Mouse (Mus musculus): ENCODE measurements around the gene Pamr1. TPM values are rescaled to one million over a fixed set of nuclear protein-coding genes. Genes with fewer than 3 reads are reported as not detected.

The Pamr1 gene
- polyA plus RNA-seq, 1 experiment: not detected

- Histone ChIP-seq H3ac (ENCODE audit: control insufficient read depth, insufficient read length, low read depth) (no peak overlapping the region), H3K36me3 (ENCODE audit: control insufficient read depth, insufficient read depth) (no peaks in the 10 kb centered on the region), H3K4me3 (ENCODE audit: insufficient read depth, poor library complexity, severe bottlenecking) (no peak overlapping the region), H3K27me3 (ENCODE audit: control insufficient read depth, insufficient read depth, insufficient read length) (peaks cover 5% of the 10 kb centered on the region), H3K79me2 (ENCODE audit: control insufficient read depth, insufficient read depth) (no peaks in the 10 kb centered on the region), H3K79me3 (ENCODE audit: low read depth) (no peaks in the 10 kb centered on the region)
- no peak for TF ChIP-seq USF1 (IDR thresholded peaks at IDR 0.05; ENCODE audit: low read depth)
- TF ChIP-seq MYOD1 (IDR thresholded peaks at IDR 0.05; ENCODE audit: control insufficient read depth, insufficient read length, low read depth): no peak
- TF ChIP-seq MAX (IDR thresholded peaks at IDR 0.05): no peak
- TF ChIP-seq CTCF (IDR thresholded peaks at IDR 0.05; ENCODE audit: control insufficient read depth, insufficient read depth, insufficient read length): no peak
- no peak for TF ChIP-seq CEBPB (IDR thresholded peaks at IDR 0.05; ENCODE audit: low read depth)
- TF ChIP-seq FOSL1 (IDR thresholded peaks at IDR 0.05; ENCODE audit: insufficient read depth, low read length, poor library complexity, severe bottlenecking): no peak
- TF ChIP-seq MYOG (IDR thresholded peaks at IDR 0.05; ENCODE audit: control insufficient read depth, extremely low read depth, insufficient read length): no peak
These were observed 73.1 kb downstream of the Pamr1 start for GRCm38 (mm10) chr2:102622943-102623342.

DNA sequence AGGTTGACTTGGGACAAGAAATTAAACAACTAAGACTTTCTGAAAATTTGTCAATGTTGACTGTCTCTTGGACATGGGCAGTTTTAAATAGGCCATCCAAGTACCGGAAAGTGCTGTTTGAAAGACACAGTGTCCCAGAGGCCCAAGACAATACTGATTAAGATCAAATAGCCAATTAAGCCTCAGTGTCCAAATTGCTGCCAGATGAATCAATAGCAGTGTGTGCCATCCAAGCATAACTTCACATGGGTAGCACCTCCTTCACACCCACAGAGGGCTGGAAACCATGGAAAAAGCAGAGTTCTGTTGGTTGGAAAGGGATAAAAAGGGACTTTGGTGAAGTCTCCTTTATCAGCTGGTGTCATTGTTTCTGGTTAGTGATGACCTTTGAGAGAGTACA, 74.7 kb downstream of the Pamr1 start:
- Histone ChIP-seq H3K4me3 (ENCODE audit: insufficient read depth, poor library complexity, severe bottlenecking) (no peak overlapping the region), H3K27me3 (ENCODE audit: control insufficient read depth, insufficient read depth, insufficient read length) (peaks cover 12% of the 10 kb centered on the region), H3K79me2 (ENCODE audit: control insufficient read depth, insufficient read depth) (no peaks in the 10 kb centered on the region), H3K36me3 (ENCODE audit: control insufficient read depth, insufficient read depth) (no peaks in the 10 kb centered on the region), H3ac (ENCODE audit: control insufficient read depth, insufficient read length, low read depth) (no peak overlapping the region), H3K79me3 (ENCODE audit: low read depth) (no peaks in the 10 kb centered on the region)
- no peak for TF ChIP-seq CTCF (IDR thresholded peaks at IDR 0.05; ENCODE audit: control insufficient read depth, insufficient read depth, insufficient read length)
- TF ChIP-seq FOSL1 (IDR thresholded peaks at IDR 0.05; ENCODE audit: insufficient read depth, low read length, poor library complexity, severe bottlenecking): no peak

- no peak for TF ChIP-seq MYOD1 (IDR thresholded peaks at IDR 0.05; ENCODE audit: control insufficient read depth, insufficient read length, low read depth)
- TF ChIP-seq CTCF (IDR thresholded peaks at IDR 0.05; ENCODE audit: control insufficient read depth, insufficient read depth, insufficient read length): no peak
- TF ChIP-seq MAX (IDR thresholded peaks at IDR 0.05): no peak
- TF ChIP-seq FOSL1 (IDR thresholded peaks at IDR 0.05; ENCODE audit: insufficient read depth, low read length, poor library complexity, severe bottlenecking): no peak
- TF ChIP-seq USF1 (IDR thresholded peaks at IDR 0.05; ENCODE audit: low read depth): no peak
- TF ChIP-seq MYOG (IDR thresholded peaks at IDR 0.05; ENCODE audit: control insufficient read depth, extremely low read depth, insufficient read length): no peak
- TF ChIP-seq CEBPB (IDR thresholded peaks at IDR 0.05; ENCODE audit: low read depth): no peak
- Histone ChIP-seq H3K79me2 (ENCODE audit: control insufficient read depth, insufficient read depth) (no peaks in the 10 kb centered on the region), H3K36me3 (ENCODE audit: control insufficient read depth, insufficient read depth) (no peaks in the 10 kb centered on the region), H3K27me3 (ENCODE audit: control insufficient read depth, insufficient read depth, insufficient read length) (peaks cover 27% of the 10 kb centered on the region), H3K4me3 (ENCODE audit: insufficient read depth, poor library complexity, severe bottlenecking) (no peak overlapping the region), H3ac (ENCODE audit: control insufficient read depth, insufficient read length, low read depth) (no peak overlapping the region), H3K79me3 (ENCODE audit: low read depth) (no peaks in the 10 kb centered on the region)
These were observed 82.5 kb downstream of the Pamr1 start for GRCm38 (mm10) chr2:102632361-102632760.

- TF ChIP-seq FOSL1 (IDR thresholded peaks at IDR 0.05; ENCODE audit: insufficient read depth, low read length, poor library complexity, severe bottlenecking): no peak
- TF ChIP-seq MYOG (IDR thresholded peaks at IDR 0.05; ENCODE audit: control insufficient read depth, extremely low read depth, insufficient read length): no peak
- Histone ChIP-seq H3ac (ENCODE audit: control insufficient read depth, insufficient read length, low read depth) (no peak overlapping the region), H3K36me3 (ENCODE audit: control insufficient read depth, insufficient read depth) (no peaks in the 10 kb centered on the region), H3K79me3 (ENCODE audit: low read depth) (no peaks in the 10 kb centered on the region), H3K79me2 (ENCODE audit: control insufficient read depth, insufficient read depth) (no peaks in the 10 kb centered on the region), H3K4me3 (ENCODE audit: insufficient read depth, poor library complexity, severe bottlenecking) (no peak overlapping the region), H3K27me3 (ENCODE audit: control insufficient read depth, insufficient read depth, insufficient read length) (peaks cover 33% of the 10 kb centered on the region)
These were observed 84.2 kb downstream of the Pamr1 start for GRCm38 (mm10) chr2:102634010-102634409.

DNA sequence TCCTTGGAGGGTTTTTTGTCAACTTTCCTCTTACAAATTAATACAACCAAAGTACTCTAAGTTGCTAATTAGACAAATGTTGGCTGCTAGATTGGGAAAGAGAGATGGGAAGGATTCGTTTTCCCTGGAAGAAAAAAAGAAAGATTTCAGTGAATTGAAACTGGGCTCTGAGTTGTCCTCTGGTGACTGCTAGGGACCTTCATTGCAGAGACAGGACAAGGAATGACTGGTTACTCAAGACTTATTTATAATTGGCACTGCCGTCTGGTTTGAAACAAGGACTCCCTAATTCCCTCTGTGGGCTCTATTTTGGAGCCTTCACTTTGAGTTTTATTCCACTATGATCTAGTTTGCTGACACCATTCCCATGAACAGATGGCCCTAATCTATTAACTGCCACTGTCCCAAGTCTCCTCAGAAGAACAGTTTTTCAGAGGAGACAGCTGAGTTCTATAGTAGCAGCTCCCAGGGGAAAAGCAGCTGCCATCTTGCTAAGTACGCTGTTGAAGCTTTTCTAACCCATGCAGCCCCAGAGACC, 85.8 kb downstream of the Pamr1 start:
- no peaks in the 10 kb centered on the region for H3K79me2 ChIP-seq (ENCODE audit: control insufficient read depth, insufficient read depth)
- TF ChIP-seq FOSL1 (IDR thresholded peaks at IDR 0.05; ENCODE audit: insufficient read depth, low read length, poor library complexity, severe bottlenecking) (no peak), CEBPB (IDR thresholded peaks at IDR 0.05; ENCODE audit: low read depth) (no peak), MYOD1 (IDR thresholded peaks at IDR 0.05; ENCODE audit: control insufficient read depth, insufficient read length, low read depth) (no peak), MYOG (IDR thresholded peaks at IDR 0.05; ENCODE audit: control insufficient read depth, extremely low read depth, insufficient read length) (no peak), MAX (IDR thresholded peaks at IDR 0.05) (no peak), USF1 (IDR thresholded peaks at IDR 0.05; ENCODE audit: low read depth) (no peak), CTCF (IDR thresholded peaks at IDR 0.05; ENCODE audit: control insufficient read depth, insufficient read depth, insufficient read length) (no peak)
- peaks cover 31% of the 10 kb centered on the region for H3K27me3 ChIP-seq (ENCODE audit: control insufficient read depth, insufficient read depth, insufficient read length)
- no peaks in the 10 kb centered on the region for H3K36me3 ChIP-seq (ENCODE audit: control insufficient read depth, insufficient read depth)
- no peak overlapping the region for H3ac ChIP-seq (ENCODE audit: control insufficient read depth, insufficient read length, low read depth)
- no peak overlapping the region for H3K4me3 ChIP-seq (ENCODE audit: insufficient read depth, poor library complexity, severe bottlenecking)
- H3K79me3 ChIP-seq (ENCODE audit: low read depth): no peaks in the 10 kb centered on the region

- H3K79me3 ChIP-seq (ENCODE audit: low read depth): no peaks in the 10 kb centered on the region
- no peak overlapping the region for H3ac ChIP-seq (ENCODE audit: control insufficient read depth, insufficient read length, low read depth)
- no peak for TF ChIP-seq CTCF (IDR thresholded peaks at IDR 0.05; ENCODE audit: control insufficient read depth, insufficient read depth, insufficient read length)
- TF ChIP-seq USF1 (IDR thresholded peaks at IDR 0.05; ENCODE audit: low read depth): no peak
- TF ChIP-seq MYOG (IDR thresholded peaks at IDR 0.05; ENCODE audit: control insufficient read depth, extremely low read depth, insufficient read length): no peak
- TF ChIP-seq CEBPB (IDR thresholded peaks at IDR 0.05; ENCODE audit: low read depth): no peak
- no peak for TF ChIP-seq FOSL1 (IDR thresholded peaks at IDR 0.05; ENCODE audit: insufficient read depth, low read length, poor library complexity, severe bottlenecking)
- no peak for TF ChIP-seq MYOD1 (IDR thresholded peaks at IDR 0.05; ENCODE audit: control insufficient read depth, insufficient read length, low read depth)
- TF ChIP-seq MAX (IDR thresholded peaks at IDR 0.05): no peak
- no peak overlapping the region for H3K4me3 ChIP-seq (ENCODE audit: insufficient read depth, poor library complexity, severe bottlenecking)
- no peaks in the 10 kb centered on the region for H3K79me2 ChIP-seq (ENCODE audit: control insufficient read depth, insufficient read depth)
- peaks cover 31% of the 10 kb centered on the region for H3K27me3 ChIP-seq (ENCODE audit: control insufficient read depth, insufficient read depth, insufficient read length)
- no peaks in the 10 kb centered on the region for H3K36me3 ChIP-seq (ENCODE audit: control insufficient read depth, insufficient read depth)
These were observed 86.3 kb downstream of the Pamr1 start for GRCm38 (mm10) chr2:102636116-102636600.
